Mouse (Mus musculus) ovary, postnatal 14 days (tissue): ENCODE measurements around the gene Bckdha.

ENCODE experiments used
- DNase-seq: peaks from one replicate; pipeline ENCODE4 v3.0.0; 2022; ENCODE audit warnings: low spot score

Bckdha gene

GRCm38 (mm10) chr7:25658657-25659472, at the start of gene Bckdha, which contains the start of gene Exosc5:
Bckdha (minus strand) TSS chr7:25658981.
Exosc5 (plus strand) TSS chr7:25659164.
- peak; percentile 97 for DNase-seq

GRCm38 (mm10) chr7:25707581-25708292, 49.0 kb upstream of the Bckdha start:
- DNase-seq, result no peak

- no peak for DNase-seq
Measured at GRCm38 (mm10) chr7:25706578-25707170, 47.9 kb upstream of the Bckdha start.

- no peak for DNase-seq
Measured at GRCm38 (mm10) chr7:25705801-25706251, 47.0 kb upstream of the Bckdha start.

GRCm38 (mm10) chr7:25704716-25705364, 46.1 kb upstream of the Bckdha start:
- no peak for DNase-seq

GRCm38 (mm10) chr7:25703793-25704494, 45.2 kb upstream of the Bckdha start:
- no peak for DNase-seq

- no peak for DNase-seq
Measured at GRCm38 (mm10) chr7:25702350-25702749, 43.6 kb upstream of the Bckdha start.

- no peak for DNase-seq
Measured at GRCm38 (mm10) chr7:25700732-25701131, 42.0 kb upstream of the Bckdha start.

GRCm38 (mm10) chr7:25699851-25700250, 41.1 kb upstream of the Bckdha start:
- no peak for DNase-seq

GRCm38 (mm10) chr7:25694104-25694503, 35.3 kb upstream of the Bckdha start:
- no peak for DNase-seq

- no peak for DNase-seq
Measured at GRCm38 (mm10) chr7:25690051-25690450, 31.3 kb upstream of the Bckdha start.

GRCm38 (mm10) chr7:25689603-25690021, 30.8 kb upstream of the Bckdha start:
- no peak for DNase-seq

GRCm38 (mm10) chr7:25688810-25689586, 30.2 kb upstream of the Bckdha start:
- DNase-seq, result no peak

- DNase-seq, result no peak
Measured at GRCm38 (mm10) chr7:25687811-25688401, 29.1 kb upstream of the Bckdha start.

GRCm38 (mm10) chr7:25686680-25687531, 28.1 kb upstream of the Bckdha start, which contains the start of gene Tgfb1:
Tgfb1 (plus strand) TSS chr7:25687002.
- peak; percentile 58 for DNase-seq

GRCm38 (mm10) chr7:25685926-25686470, 27.2 kb upstream of the Bckdha start:
- DNase-seq, result no peak

- DNase-seq, result no peak
Measured at GRCm38 (mm10) chr7:25684659-25685058, 25.9 kb upstream of the Bckdha start.

- DNase-seq, result no peak
Measured at GRCm38 (mm10) chr7:25683474-25684180, 24.8 kb upstream of the Bckdha start.
